Mouse (Mus musculus) cerebellum, adult 2 months (tissue): ENCODE data around the gene Nrp1.

Experiments
- CTCF ChIP-seq: fragments of 200-500 bp; IDR thresholded peaks from 2 replicates; pipeline ENCODE4 v1.5.1; 2011; ENCODE audit warnings: low read depth, mild to moderate bottlenecking, control low read depth, low read length, moderate library complexity, borderline replicate concordance; ENCODE audit not compliant: insufficient read depth
- POLR2A ChIP-seq: fragments of 200-500 bp; IDR thresholded peaks from 2 replicates; pipeline ENCODE4 v1.6.1; 2011; ENCODE audit warnings: low read length, control low read depth, borderline replicate concordance; ENCODE audit not compliant: insufficient read depth

- no peak for TF ChIP-seq CTCF
- TF ChIP-seq POLR2A = no peak
Observed at GRCm38 (mm10) chr8:128538378-128538777, 180.0 kb downstream of the Nrp1 start.
